Mouse (Mus musculus) layer of hippocampus, adult 9-10 months (tissue): Measurements from ENCODE around the gene 4430402I18Rik.

ENCODE experiments used
- DNase-seq: peaks from one replicate; pipeline ENCODE4 v3.0.0; 2022; ENCODE audit warnings: low spot score

Gene 4430402I18Rik

GRCm38 (mm10) chr19:28897497-28897896 is 70.1 kb downstream of the 4430402I18Rik start:
- no peak for DNase-seq

- DNase-seq, result no peak
Observed at GRCm38 (mm10) chr19:28896639-28897038, 71.0 kb downstream of the 4430402I18Rik start.

GRCm38 (mm10) chr19:28891864-28892263 is 75.7 kb downstream of the 4430402I18Rik start:
- no peak for DNase-seq

- no peak for DNase-seq
Observed at GRCm38 (mm10) chr19:28891238-28891637, 76.4 kb downstream of the 4430402I18Rik start.

- DNase-seq, result no peak
Observed at GRCm38 (mm10) chr19:28889251-28889650, 78.3 kb downstream of the 4430402I18Rik start.

- no peak for DNase-seq
Observed at GRCm38 (mm10) chr19:28888496-28888895, 79.1 kb downstream of the 4430402I18Rik start.

- DNase-seq, result no peak
Observed at GRCm38 (mm10) chr19:28883126-28883525, 84.5 kb downstream of the 4430402I18Rik start.

- DNase-seq, result no peak
Observed at GRCm38 (mm10) chr19:28879476-28879875, 88.1 kb downstream of the 4430402I18Rik start.

GRCm38 (mm10) chr19:28870351-28870750 is 97.2 kb downstream of the 4430402I18Rik start:
- DNase-seq, result no peak

GRCm38 (mm10) chr19:28869251-28869855 is 98.2 kb downstream of the 4430402I18Rik start:
- no peak for DNase-seq

- DNase-seq, result no peak
Observed at GRCm38 (mm10) chr19:28865501-28865900, 102.1 kb downstream of the 4430402I18Rik start.

- DNase-seq, result no peak
Observed at GRCm38 (mm10) chr19:28864981-28865380, 102.6 kb downstream of the 4430402I18Rik start.

GRCm38 (mm10) chr19:28863626-28864025 is 104.0 kb downstream of the 4430402I18Rik start:
- DNase-seq, result no peak

GRCm38 (mm10) chr19:28860246-28860645 is 107.4 kb downstream of the 4430402I18Rik start:
- DNase-seq, result no peak

- DNase-seq, result no peak
Observed at GRCm38 (mm10) chr19:28854831-28855230, 112.8 kb downstream of the 4430402I18Rik start.

GRCm38 (mm10) chr19:28852001-28852400 is 115.6 kb downstream of the 4430402I18Rik start:
- DNase-seq, result no peak

GRCm38 (mm10) chr19:28850510-28850909 is 117.1 kb downstream of the 4430402I18Rik start:
- DNase-seq, result no peak

GRCm38 (mm10) chr19:28844946-28845710 is 122.5 kb downstream of the 4430402I18Rik start:
- DNase-seq, result no peak
